Mouse (Mus musculus): ENCODE results near the gene Gna15.
A peak's percentile ranks its signal among the peaks of the same experiment; 100 is the strongest.

Gna15 gene

GRCm38 (mm10) chr10:81553807-81554755, 30.1 kb upstream of the Gna15 start:
- no peak for DNase-seq (ENCODE audit: extremely low read depth, low read depth, low spot score)

GRCm38 (mm10) chr10:81553232-81553631, 29.2 kb upstream of the Gna15 start:
- no peak for DNase-seq (ENCODE audit: extremely low read depth, low read depth, low spot score)

- DNase-seq (ENCODE audit: extremely low read depth, low read depth, low spot score) = peak; percentile 23
Measured at GRCm38 (mm10) chr10:81551597-81552102, 27.6 kb upstream of the Gna15 start.

- no peak for DNase-seq (ENCODE audit: extremely low read depth, low read depth, low spot score)
Measured at GRCm38 (mm10) chr10:81550257-81550656, 26.2 kb upstream of the Gna15 start.

GRCm38 (mm10) chr10:81548944-81549343, 24.9 kb upstream of the Gna15 start:
- DNase-seq (ENCODE audit: extremely low read depth, low read depth, low spot score) = no peak

- DNase-seq (ENCODE audit: extremely low read depth, low read depth, low spot score) = no peak
Measured at GRCm38 (mm10) chr10:81546788-81547571, 23.0 kb upstream of the Gna15 start.

- DNase-seq (ENCODE audit: extremely low read depth, low read depth, low spot score) = no peak
Measured at GRCm38 (mm10) chr10:81546332-81546731, 22.3 kb upstream of the Gna15 start.

- DNase-seq (ENCODE audit: extremely low read depth, low read depth, low spot score) = peak; percentile 56
Measured at GRCm38 (mm10) chr10:81545161-81545747, 21.2 kb upstream of the Gna15 start, which contains the start of gene Gna11. Gene Gna11, minus strand, starts transcription at chr10:81545190.

GRCm38 (mm10) chr10:81544296-81545160, 20.5 kb upstream of the Gna15 start:
- DNase-seq (ENCODE audit: extremely low read depth, low read depth, low spot score) = no peak

- DNase-seq (ENCODE audit: extremely low read depth, low read depth, low spot score) = no peak
Measured at GRCm38 (mm10) chr10:81543633-81544032, 19.6 kb upstream of the Gna15 start.

GRCm38 (mm10) chr10:81542727-81543460, 18.9 kb upstream of the Gna15 start:
- no peak for DNase-seq (ENCODE audit: extremely low read depth, low read depth, low spot score)

GRCm38 (mm10) chr10:81541803-81542202, 17.8 kb upstream of the Gna15 start:
- no peak for DNase-seq (ENCODE audit: extremely low read depth, low read depth, low spot score)

- DNase-seq (ENCODE audit: extremely low read depth, low read depth, low spot score) = no peak
Measured at GRCm38 (mm10) chr10:81541363-81541762, 17.3 kb upstream of the Gna15 start.

GRCm38 (mm10) chr10:81538321-81539048, 14.5 kb upstream of the Gna15 start:
- DNase-seq (ENCODE audit: extremely low read depth, low read depth, low spot score) = no peak

GRCm38 (mm10) chr10:81537429-81537828, 13.4 kb upstream of the Gna15 start:
- DNase-seq (ENCODE audit: extremely low read depth, low read depth, low spot score) = no peak

- no peak for DNase-seq (ENCODE audit: extremely low read depth, low read depth, low spot score)
Measured at GRCm38 (mm10) chr10:81536734-81537133, 12.7 kb upstream of the Gna15 start.

GRCm38 (mm10) chr10:81534826-81535225, 10.8 kb upstream of the Gna15 start:
- no peak for DNase-seq (ENCODE audit: extremely low read depth, low read depth, low spot score)

GRCm38 (mm10) chr10:81526779-81527178, 2.8 kb upstream of the Gna15 start:
- no peak for DNase-seq (ENCODE audit: extremely low read depth, low read depth, low spot score)
